Mouse (Mus musculus): Measurements from ENCODE around the gene Rab32. TPM values are rescaled to one million over a fixed set of nuclear protein-coding genes. Genes with fewer than 3 reads are reported as not detected.

Rab32 gene
- polyA plus RNA-seq, 1 experiment: 18.0 TPM

DNA sequence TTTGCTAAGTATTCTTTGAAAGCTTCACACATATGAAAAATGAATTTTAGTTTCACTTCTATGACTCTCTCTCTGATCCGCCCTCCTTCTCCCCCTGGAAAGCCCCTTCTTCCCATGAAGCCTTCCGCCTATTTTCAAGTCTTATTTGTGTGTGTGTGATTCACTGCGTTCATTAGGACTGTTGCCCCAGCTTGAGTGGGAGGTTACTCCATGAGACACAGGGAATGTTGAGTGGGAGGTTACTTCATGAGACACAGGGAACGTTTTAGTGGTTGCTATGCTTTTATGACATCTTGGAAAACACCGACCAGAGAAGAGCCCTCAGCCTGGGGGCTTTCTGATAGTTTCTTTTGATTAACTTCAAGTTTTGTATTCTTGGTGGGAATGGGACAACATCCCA is 11.4 kb downstream of the Rab32 start:
- Histone ChIP-seq H3K9me3 (no peaks in the 10 kb centered on the region), H3K4me3 (replicated peaks) (no peak overlapping the region), H3K4me1 (peaks cover 34% of the 10 kb centered on the region), H3K27me3 (replicated peaks) (no peaks in the 10 kb centered on the region), H3K36me3 (replicated peaks; ENCODE audit: low read length) (peaks cover 78% of the 10 kb centered on the region)
- TF ChIP-seq FLI1 (IDR thresholded peaks at IDR 0.05; ENCODE audit: low read length) (no peak), GATA1 (IDR thresholded peaks at IDR 0.05; ENCODE audit: borderline replicate concordance, low read length) (no peak)

- no peaks in the 10 kb centered on the region for H3K9me3 ChIP-seq
- no peak overlapping the region for H3K4me3 ChIP-seq (replicated peaks)
- no peak for TF ChIP-seq GATA1 (IDR thresholded peaks at IDR 0.05; ENCODE audit: borderline replicate concordance, low read length)
- no peak for TF ChIP-seq FLI1 (IDR thresholded peaks at IDR 0.05; ENCODE audit: low read length)
- H3K36me3 ChIP-seq (replicated peaks; ENCODE audit: low read length): peaks cover 63% of the 10 kb centered on the region
- no peaks in the 10 kb centered on the region for H3K27me3 ChIP-seq (replicated peaks)
- peaks cover 17% of the 10 kb centered on the region for H3K4me1 ChIP-seq
Measured at GRCm38 (mm10) chr10:10544955-10545354, 13.1 kb downstream of the Rab32 start.

Other genes with a start within 250 kb of the Rab32 start
- 0.13 TPM in 1 of 2 replicates, not detected in the other for gene Adgb, start 85.9 kb downstream of the Rab32 start, polyA plus RNA-seq (2012; ENCODE audit: insufficient read depth, low replicate concordance)
- not detected in 2 replicates for gene Gm10944, start 123.1 kb upstream of the Rab32 start, polyA plus RNA-seq (2012; ENCODE audit: insufficient read depth, low replicate concordance)